Mouse (Mus musculus) heart, embryonic 11.5 days (tissue): ENCODE data around the gene Olfr147. TPM values are rescaled to one million over a fixed set of nuclear protein-coding genes. Genes with fewer than 3 reads are reported as not detected.

ENCODE experiments used
- polyA plus RNA-seq: library from polyadenylated mRNA; unstranded; fragments of >200 nt; fragmentation: Nextera tagmentation; extraction: Ambion mirVana; gene quantifications from 2 replicates; pipeline ENCODE4 v1.2.1, GENCODE M21; 2014

Olfr147 gene
- polyA plus RNA-seq, 1 experiment from 2014 or later = not detected

Other genes starting within 250 kb of the Olfr147 start
- not detected in 2 replicates for gene Olfr891, start 220.9 kb upstream of the Olfr147 start, polyA plus RNA-seq
- gene Olfr893, start 193.3 kb upstream of the Olfr147 start, polyA plus RNA-seq = not detected in 2 replicates
- not detected in 2 replicates for gene Olfr894, start 183.6 kb upstream of the Olfr147 start, polyA plus RNA-seq
- gene Olfr143, start 148.9 kb upstream of the Olfr147 start, polyA plus RNA-seq = not detected in 2 replicates
- not detected in 2 replicates for gene Olfr895, start 133.8 kb upstream of the Olfr147 start, polyA plus RNA-seq
- gene Olfr896-ps1, start 110.6 kb upstream of the Olfr147 start, polyA plus RNA-seq = not detected in 2 replicates
- gene Olfr25, start 72.6 kb upstream of the Olfr147 start, polyA plus RNA-seq = not detected in 2 replicates
- not detected in 2 replicates for gene Olfr898, start 53.3 kb upstream of the Olfr147 start, polyA plus RNA-seq
- not detected in 2 replicates for gene Olfr250, start 34.8 kb upstream of the Olfr147 start, polyA plus RNA-seq
- gene Olfr251, start 24.6 kb upstream of the Olfr147 start, polyA plus RNA-seq = not detected in 2 replicates
- gene Olfr901, start 27.8 kb downstream of the Olfr147 start, polyA plus RNA-seq = not detected in 2 replicates
- not detected in 2 replicates for gene Olfr902, start 46.0 kb downstream of the Olfr147 start, polyA plus RNA-seq
- gene Olfr904, start 61.4 kb downstream of the Olfr147 start, polyA plus RNA-seq = not detected in 2 replicates
- not detected in 2 replicates for gene Olfr905, start 69.4 kb downstream of the Olfr147 start, polyA plus RNA-seq
- not detected in 2 replicates for gene Olfr906, start 85.4 kb downstream of the Olfr147 start, polyA plus RNA-seq
- not detected in 2 replicates for gene Olfr907, start 94.1 kb downstream of the Olfr147 start, polyA plus RNA-seq
- not detected in 2 replicates for gene Olfr911-ps1, start 119.9 kb downstream of the Olfr147 start, polyA plus RNA-seq
- not detected in 2 replicates for gene Olfr910, start 136.2 kb downstream of the Olfr147 start, polyA plus RNA-seq
- gene Olfr912, start 178.5 kb downstream of the Olfr147 start, polyA plus RNA-seq = not detected in 2 replicates
- gene Olfr913, start 191.1 kb downstream of the Olfr147 start, polyA plus RNA-seq = not detected in 2 replicates
- gene Olfr914, start 203.4 kb downstream of the Olfr147 start, polyA plus RNA-seq = not detected in 2 replicates